Mouse (Mus musculus): Measurements from ENCODE around the gene Gm20388. TPM values are rescaled to one million over a fixed set of nuclear protein-coding genes. Genes with fewer than 3 reads are reported as not detected.
"Not testable (repeated sequence)": the region's sequence is repeated elsewhere in the genome, so short reads cannot be mapped to it uniquely, and the experiment has no call there.

Gm20388 gene
- polyA plus RNA-seq, 1 experiment from 2014 or later = not detected

- Histone ChIP-seq H3K36me3 (peaks cover 51% of the 10 kb centered on the region), H3K9ac (peak overlapping the region; percentile 93), H3K9me3 (no peaks in the 10 kb centered on the region), H3K27ac (no peak overlapping the region), H3K27me3 (no peaks in the 10 kb centered on the region), H3K4me2 (replicated peaks) (peak overlapping the region; percentile 81), H3K4me3 (peak overlapping the region; percentile 91), H3K4me1 (peaks cover 19% of the 10 kb centered on the region)
- no peak for ATAC-seq (ENCODE audit: insufficient number of reproducible peaks, insufficient read depth, low FRiP score, low TSS enrichment)
- WGBS = 56% methylated on average over 9 of the region's 9 CpGs
These were observed 2658.7 kb downstream of the Gm20388 start for GRCm38 (mm10) chr8:122569329-122569728.

GRCm38 (mm10) chr8:122569996-122570395 is 2659.4 kb downstream of the Gm20388 start:
- Histone ChIP-seq H3K9ac (no peak overlapping the region), H3K4me2 (replicated peaks) (0 out of 2 replicates have a peak overlapping the region, but pooled peaks have one; percentile 81), H3K9me3 (no peaks in the 10 kb centered on the region), H3K27me3 (no peaks in the 10 kb centered on the region), H3K27ac (no peak overlapping the region), H3K4me3 (peak overlapping the region; percentile 91; the same call in 1 of the 2 replicates), H3K4me1 (peaks cover 25% of the 10 kb centered on the region), H3K36me3 (peaks cover 55% of the 10 kb centered on the region)
- WGBS = 96% methylated on average over 16 of the region's 16 CpGs
- ATAC-seq (ENCODE audit: insufficient number of reproducible peaks, insufficient read depth, low FRiP score, low TSS enrichment) = no peak

GRCm38 (mm10) chr8:122571153-122571552 is 2660.5 kb downstream of the Gm20388 start:
- peaks cover 59% of the 10 kb centered on the region for H3K36me3 ChIP-seq
- no peak overlapping the region for H3K4me3 ChIP-seq

GRCm38 (mm10) chr8:122571750-122572267 is 2661.2 kb downstream of the Gm20388 start:
- no peak for ATAC-seq (ENCODE audit: insufficient number of reproducible peaks, insufficient read depth, low FRiP score, low TSS enrichment)
- H3K9ac ChIP-seq = no peak overlapping the region
- no peaks in the 10 kb centered on the region for H3K27me3 ChIP-seq
- no peaks in the 10 kb centered on the region for H3K9me3 ChIP-seq
- peaks cover 59% of the 10 kb centered on the region for H3K36me3 ChIP-seq
- 93% methylated on average over 17 of the region's 17 CpGs for WGBS
- peaks cover 34% of the 10 kb centered on the region for H3K4me1 ChIP-seq
- H3K4me2 ChIP-seq (replicated peaks) = no peak overlapping the region
- no peak overlapping the region for H3K4me3 ChIP-seq
- H3K27ac ChIP-seq = no peak overlapping the region

More at GRCm38 (mm10) chr8:122571153-122571552, 2660.5 kb downstream of the Gm20388 start:
- ATAC-seq (ENCODE audit: insufficient number of reproducible peaks, insufficient read depth, low FRiP score, low TSS enrichment) = no peak
- Histone ChIP-seq H3K27me3 (no peaks in the 10 kb centered on the region), H3K9me3 (no peaks in the 10 kb centered on the region), H3K9ac (no peak overlapping the region), H3K27ac (no peak overlapping the region), H3K4me2 (replicated peaks) (no peak overlapping the region), H3K4me1 (peaks cover 36% of the 10 kb centered on the region)
- WGBS = 92% methylated on average over 11 of the region's 11 CpGs

GRCm38 (mm10) chr8:122572751-122573150 is 2662.1 kb downstream of the Gm20388 start:
- Histone ChIP-seq H3K36me3 (peaks cover 59% of the 10 kb centered on the region), H3K4me2 (replicated peaks) (no peak overlapping the region), H3K4me3 (no peak overlapping the region), H3K9me3 (no peaks in the 10 kb centered on the region), H3K4me1 (peaks cover 36% of the 10 kb centered on the region), H3K9ac (no peak overlapping the region), H3K27ac (no peak overlapping the region), H3K27me3 (no peaks in the 10 kb centered on the region)
- 88% methylated on average over 3 of the region's 3 CpGs for WGBS
- ATAC-seq (ENCODE audit: insufficient number of reproducible peaks, insufficient read depth, low FRiP score, low TSS enrichment) = no peak

GRCm38 (mm10) chr8:122573176-122573575 is 2662.5 kb downstream of the Gm20388 start:
- not testable (repeated sequence) for H3K9me3 ChIP-seq; H3K27me3 ChIP-seq; H3K4me2 ChIP-seq (replicated peaks); H3K4me3 ChIP-seq; H3K9ac ChIP-seq; H3K27ac ChIP-seq; ATAC-seq (ENCODE audit: insufficient number of reproducible peaks, insufficient read depth, low FRiP score, low TSS enrichment)
- Histone ChIP-seq H3K36me3 (peaks cover 59% of the 10 kb centered on the region), H3K4me1 (peaks cover 36% of the 10 kb centered on the region)
- WGBS = 55% methylated on average over 4 of the region's 4 CpGs

- Histone ChIP-seq H3K4me2 (replicated peaks) (no peak overlapping the region), H3K9ac (no peak overlapping the region), H3K4me1 (peaks cover 36% of the 10 kb centered on the region), H3K9me3 (no peaks in the 10 kb centered on the region), H3K36me3 (peaks cover 59% of the 10 kb centered on the region), H3K4me3 (no peak overlapping the region), H3K27ac (no peak overlapping the region), H3K27me3 (no peaks in the 10 kb centered on the region)
- no peak for ATAC-seq (ENCODE audit: insufficient number of reproducible peaks, insufficient read depth, low FRiP score, low TSS enrichment)
- 71% methylated on average over 9 of the region's 9 CpGs for WGBS
These were observed 2662.9 kb downstream of the Gm20388 start for GRCm38 (mm10) chr8:122573577-122573976.

- Histone ChIP-seq H3K27me3 (no peaks in the 10 kb centered on the region), H3K9me3 (no peaks in the 10 kb centered on the region), H3K27ac (no peak overlapping the region), H3K4me1 (peaks cover 36% of the 10 kb centered on the region), H3K4me3 (no peak overlapping the region), H3K36me3 (peaks cover 57% of the 10 kb centered on the region), H3K9ac (no peak overlapping the region), H3K4me2 (replicated peaks) (no peak overlapping the region)
- ATAC-seq (ENCODE audit: insufficient number of reproducible peaks, insufficient read depth, low FRiP score, low TSS enrichment) = no peak
- WGBS = 63% methylated on average over 3 of the region's 3 CpGs
These were observed 2663.6 kb downstream of the Gm20388 start for GRCm38 (mm10) chr8:122574264-122574663.

GRCm38 (mm10) chr8:122574667-122575251 is 2664.1 kb downstream of the Gm20388 start:
- peaks cover 38% of the 10 kb centered on the region for H3K4me1 ChIP-seq
- no peak overlapping the region for H3K4me3 ChIP-seq
- no peak overlapping the region for H3K9ac ChIP-seq
- no peak overlapping the region for H3K27ac ChIP-seq
- no peaks in the 10 kb centered on the region for H3K27me3 ChIP-seq
- WGBS = 49% methylated on average over 10 of the region's 10 CpGs
- no peak for ATAC-seq (ENCODE audit: insufficient number of reproducible peaks, insufficient read depth, low FRiP score, low TSS enrichment)
- H3K36me3 ChIP-seq = peaks cover 52% of the 10 kb centered on the region
- H3K4me2 ChIP-seq (replicated peaks) = peak overlapping the region; percentile 85; the same call in 1 of the 2 replicates
- no peaks in the 10 kb centered on the region for H3K9me3 ChIP-seq

- Histone ChIP-seq H3K27ac (no peak overlapping the region), H3K27me3 (no peaks in the 10 kb centered on the region), H3K9me3 (no peaks in the 10 kb centered on the region), H3K4me2 (replicated peaks) (peak overlapping the region; percentile 85), H3K4me1 (peaks cover 41% of the 10 kb centered on the region), H3K9ac (no peak overlapping the region), H3K4me3 (peak overlapping the region; percentile 71; the same call in 1 of the 2 replicates), H3K36me3 (peaks cover 47% of the 10 kb centered on the region)
- 76% methylated on average over 8 of the region's 8 CpGs for WGBS
- ATAC-seq (ENCODE audit: insufficient number of reproducible peaks, insufficient read depth, low FRiP score, low TSS enrichment) = no peak
These were observed 2664.6 kb downstream of the Gm20388 start for GRCm38 (mm10) chr8:122575286-122575685.

GRCm38 (mm10) chr8:122575735-122576647 is 2665.3 kb downstream of the Gm20388 start:
- Histone ChIP-seq H3K9me3 (no peaks in the 10 kb centered on the region), H3K9ac (peak overlapping the region; percentile 79), H3K27me3 (no peaks in the 10 kb centered on the region), H3K36me3 (peaks cover 40% of the 10 kb centered on the region), H3K4me2 (replicated peaks) (peak overlapping the region; percentile 85), H3K27ac (peak overlapping the region; percentile 83), H3K4me3 (peak overlapping the region; percentile 71), H3K4me1 (peaks cover 41% of the 10 kb centered on the region)
- ATAC-seq (ENCODE audit: insufficient number of reproducible peaks, insufficient read depth, low FRiP score, low TSS enrichment) = peak; percentile 11; the same call in 1 of the 2 replicates
- 19% methylated on average over 21 of the region's 21 CpGs for WGBS
